Mouse (Mus musculus) testis, postnatal 14 days (tissue): ENCODE measurements around the gene Clps.
A peak's percentile ranks its signal among the peaks of the same experiment; 100 is the strongest.

Source experiments
- DNase-seq: peaks from one replicate; pipeline ENCODE4 v3.0.0; 2021; ENCODE audit warnings: low spot score

The Clps gene

GRCm38 (mm10) chr17:28553040-28553793 is 7.3 kb downstream of the Clps start:
- peak; percentile 43 for DNase-seq

- DNase-seq: no peak
Measured at GRCm38 (mm10) chr17:28549111-28549510, 11.5 kb downstream of the Clps start, which contains the start of gene Clpsl2. Clpsl2 (plus strand) TSS chr17:28549411.

- no peak for DNase-seq
Measured at GRCm38 (mm10) chr17:28548550-28548949, 12.0 kb downstream of the Clps start.

- no peak for DNase-seq
Measured at GRCm38 (mm10) chr17:28546925-28547324, 13.6 kb downstream of the Clps start.

- DNase-seq: no peak
Measured at GRCm38 (mm10) chr17:28537881-28538280, 22.7 kb downstream of the Clps start.

- no peak for DNase-seq
Measured at GRCm38 (mm10) chr17:28533327-28533726, 27.2 kb downstream of the Clps start.

- no peak for DNase-seq
Measured at GRCm38 (mm10) chr17:28532557-28532956, 28.0 kb downstream of the Clps start.

GRCm38 (mm10) chr17:28531946-28532345 is 28.6 kb downstream of the Clps start:
- no peak for DNase-seq

GRCm38 (mm10) chr17:28530506-28530905 is 30.1 kb downstream of the Clps start, which contains the start of gene Armc12:
Armc12 (plus strand) TSS chr17:28530806.
- DNase-seq: no peak

GRCm38 (mm10) chr17:28529116-28529515 is 31.4 kb downstream of the Clps start:
- no peak for DNase-seq

GRCm38 (mm10) chr17:28528043-28528351 is 32.6 kb downstream of the Clps start:
- DNase-seq: peak; percentile 74

GRCm38 (mm10) chr17:28527184-28528042 is 33.2 kb downstream of the Clps start:
- peak; percentile 47 for DNase-seq

GRCm38 (mm10) chr17:28524831-28525430 is 35.6 kb downstream of the Clps start:
- no peak for DNase-seq

GRCm38 (mm10) chr17:28524009-28524695 is 36.4 kb downstream of the Clps start:
- no peak for DNase-seq

GRCm38 (mm10) chr17:28523355-28524008 is 37.1 kb downstream of the Clps start:
- DNase-seq: no peak

GRCm38 (mm10) chr17:28522623-28523354 is 37.8 kb downstream of the Clps start:
- peak; percentile 87 for DNase-seq

GRCm38 (mm10) chr17:28521920-28522319 is 38.6 kb downstream of the Clps start:
- no peak for DNase-seq

- DNase-seq: no peak
Measured at GRCm38 (mm10) chr17:28521071-28521726, 39.4 kb downstream of the Clps start.

GRCm38 (mm10) chr17:28520561-28520960 is 40.0 kb downstream of the Clps start:
- no peak for DNase-seq

GRCm38 (mm10) chr17:28519827-28520226 is 40.7 kb downstream of the Clps start:
- DNase-seq: no peak
